Mouse (Mus musculus): ENCODE data around the gene Tenm2. TPM values are rescaled to one million over a fixed set of nuclear protein-coding genes. Genes with fewer than 3 reads are reported as not detected.

Gene Tenm2
- total and polyA plus RNA-seq, 3 experiments: 0.08 to 0.14 (median 0.12) TPM

- WGBS: 59% methylated on average over 6 of the region's 6 CpGs
- no peak for DNase-seq
- H3K79me2 ChIP-seq (replicated peaks; ENCODE audit: control insufficient read depth, insufficient read depth, low read length): no peaks in the 10 kb centered on the region
- H3K27me3 ChIP-seq (ENCODE audit: control insufficient read depth, insufficient read depth, low read length): peaks cover 10% of the 10 kb centered on the region
- no peak overlapping the region for H3K9ac ChIP-seq (ENCODE audit: low read depth, low read length)
- no peak overlapping the region for H3K4me3 ChIP-seq
- no peaks in the 10 kb centered on the region for H3K4me1 ChIP-seq (ENCODE audit: control insufficient read depth, insufficient read depth, low read length)
- intact Hi-C loops (cut with DNase I): no loop called here
- H3K27ac ChIP-seq: no peak overlapping the region
- no peaks in the 10 kb centered on the region for H3K36me3 ChIP-seq (ENCODE audit: control insufficient read depth, insufficient read depth, low read length)
- TF ChIP-seq EP300 (IDR thresholded peaks at IDR 0.05; ENCODE audit: insufficient read depth, low read depth, low read length) (no peak), POLR2A (IDR thresholded peaks at IDR 0.05; ENCODE audit: insufficient read depth, low read depth, low read length) (no peak), CTCF (IDR thresholded peaks at IDR 0.05) (no peak)
These were observed 1259.3 kb downstream of the Tenm2 start for GRCm38 (mm10) chr11:35976482-35976881.

DNA sequence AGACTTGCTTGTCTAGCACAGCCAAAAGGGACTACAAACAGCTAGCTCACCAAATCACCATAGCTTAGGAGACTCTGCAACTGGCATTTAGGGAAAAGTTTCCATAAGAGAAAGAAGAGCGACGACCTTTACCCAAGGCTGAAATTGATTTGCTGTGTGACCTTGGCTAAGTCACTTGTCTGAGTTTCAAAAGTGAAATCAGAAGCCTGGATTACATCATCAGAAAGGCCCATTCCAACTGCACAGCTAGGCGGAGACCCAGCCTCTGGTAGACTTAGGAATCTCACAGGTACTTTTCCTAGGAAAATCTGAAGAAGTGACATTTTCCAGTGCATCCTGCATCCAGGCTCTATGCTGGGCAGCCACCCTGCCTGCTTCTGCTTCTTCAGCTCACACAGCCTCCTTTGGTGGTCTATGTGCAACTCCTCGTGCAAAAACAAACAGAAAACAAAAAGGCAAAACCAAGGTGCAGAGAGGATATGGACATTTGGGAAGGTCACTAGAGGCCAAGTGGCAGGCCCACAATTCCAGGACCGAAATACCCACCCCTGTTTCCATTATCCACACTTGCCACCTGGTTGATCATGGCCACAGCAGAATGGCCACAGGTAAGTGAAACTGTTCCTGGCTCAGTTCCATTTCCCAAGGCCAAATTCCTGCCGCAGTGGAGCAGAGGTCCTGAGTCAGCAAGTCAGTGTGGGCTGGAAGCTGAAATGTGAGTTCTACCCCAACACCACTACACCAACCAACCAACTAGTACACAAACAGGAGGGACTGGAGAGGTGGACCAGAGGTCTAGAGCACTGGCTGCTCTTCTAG lies 1260.9 kb downstream of the Tenm2 start:
- WGBS: 82% methylated on average over 6 of the region's 6 CpGs
- TF ChIP-seq POLR2A (IDR thresholded peaks at IDR 0.05; ENCODE audit: insufficient read depth, low read depth, low read length): no peak
- TF ChIP-seq EP300 (IDR thresholded peaks at IDR 0.05; ENCODE audit: insufficient read depth, low read depth, low read length): no peak
- TF ChIP-seq CTCF (IDR thresholded peaks at IDR 0.05): no peak

DNA sequence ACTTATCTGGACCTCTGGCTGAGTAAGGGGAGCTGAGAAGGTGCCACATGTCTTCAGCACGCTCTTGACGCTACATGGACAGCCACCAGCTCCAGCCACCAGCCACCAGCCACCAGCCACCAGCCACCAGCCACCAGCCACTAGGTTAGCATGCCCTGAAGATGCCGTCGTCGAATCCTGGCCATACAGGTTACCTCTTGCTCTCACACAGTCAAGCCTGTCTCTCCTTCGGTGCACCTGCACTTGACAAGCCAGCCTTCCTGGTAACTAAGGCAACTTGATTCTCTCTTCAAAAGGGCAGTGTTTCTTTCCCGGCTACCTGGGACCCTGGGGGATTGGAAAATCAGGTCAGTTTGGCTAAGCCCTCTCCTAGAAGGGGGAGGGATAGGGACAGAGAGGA lies 1262.6 kb downstream of the Tenm2 start:
- DNase-seq: no peak
- Histone ChIP-seq H3K36me3 (ENCODE audit: control insufficient read depth, insufficient read depth, low read length) (no peaks in the 10 kb centered on the region), H3K4me3 (no peak overlapping the region), H3K4me1 (ENCODE audit: control insufficient read depth, insufficient read depth, low read length) (no peaks in the 10 kb centered on the region), H3K27ac (no peak overlapping the region), H3K27me3 (ENCODE audit: control insufficient read depth, insufficient read depth, low read length) (no peaks in the 10 kb centered on the region), H3K9ac (ENCODE audit: low read depth, low read length) (no peak overlapping the region), H3K79me2 (replicated peaks; ENCODE audit: control insufficient read depth, insufficient read depth, low read length) (no peaks in the 10 kb centered on the region)
- no peak for TF ChIP-seq EP300 (IDR thresholded peaks at IDR 0.05; ENCODE audit: insufficient read depth, low read depth, low read length)
- TF ChIP-seq CTCF (IDR thresholded peaks at IDR 0.05): no peak
- TF ChIP-seq POLR2A (IDR thresholded peaks at IDR 0.05; ENCODE audit: insufficient read depth, low read depth, low read length): no peak
- WGBS: 60% methylated on average over 7 of the region's 7 CpGs
- intact Hi-C loops (cut with DNase I): no loop called here

More for the DNA sequence above, 1260.9 kb downstream of the Tenm2 start:
- H3K9ac ChIP-seq (ENCODE audit: low read depth, low read length): no peak overlapping the region
- peaks cover 5% of the 10 kb centered on the region for H3K27me3 ChIP-seq (ENCODE audit: control insufficient read depth, insufficient read depth, low read length)
- no peaks in the 10 kb centered on the region for H3K36me3 ChIP-seq (ENCODE audit: control insufficient read depth, insufficient read depth, low read length)
- H3K4me1 ChIP-seq (ENCODE audit: control insufficient read depth, insufficient read depth, low read length): no peaks in the 10 kb centered on the region
- no peak overlapping the region for H3K4me3 ChIP-seq
- no peak for DNase-seq
- no peaks in the 10 kb centered on the region for H3K79me2 ChIP-seq (replicated peaks; ENCODE audit: control insufficient read depth, insufficient read depth, low read length)
- intact Hi-C loops (cut with DNase I): no loop called here
- no peak overlapping the region for H3K27ac ChIP-seq

DNA sequence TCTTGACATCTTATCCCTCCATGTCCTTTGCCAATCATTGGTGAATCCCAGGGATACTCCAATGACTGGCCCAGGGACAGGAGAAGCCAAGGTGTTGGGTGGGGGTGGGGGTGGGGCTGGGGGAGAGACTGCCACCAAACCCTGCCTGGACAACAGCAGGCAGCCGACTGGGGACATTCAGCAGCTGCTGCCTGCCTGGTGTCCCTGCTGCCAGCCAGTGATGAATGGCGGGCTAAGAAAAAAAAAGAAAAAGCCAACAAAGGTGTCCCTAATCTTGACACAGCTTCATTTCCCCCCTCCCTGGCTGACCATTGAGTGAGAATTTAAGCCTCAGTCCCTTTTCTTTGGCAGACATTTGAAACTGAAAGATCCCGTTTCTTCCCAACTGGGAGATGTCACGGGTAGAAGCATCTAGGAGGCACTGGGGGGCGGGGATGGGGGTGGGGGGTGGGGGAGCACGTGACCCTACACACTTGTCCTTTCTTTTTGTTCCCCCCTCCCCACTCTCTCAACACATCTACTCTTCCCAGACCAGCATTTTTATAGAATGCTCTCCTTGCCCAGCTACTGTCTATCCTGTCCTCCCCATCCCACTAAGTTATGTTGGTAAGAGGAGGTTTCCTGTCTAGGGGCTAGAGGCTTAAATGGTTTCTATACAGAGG lies 1263.4 kb downstream of the Tenm2 start:
- no peak for TF ChIP-seq CTCF (IDR thresholded peaks at IDR 0.05)
- TF ChIP-seq POLR2A (IDR thresholded peaks at IDR 0.05; ENCODE audit: insufficient read depth, low read depth, low read length): no peak
- no peaks in the 10 kb centered on the region for H3K27me3 ChIP-seq (ENCODE audit: control insufficient read depth, insufficient read depth, low read length)
- intact Hi-C loops (cut with DNase I): no loop called here
- 16% methylated on average over 6 of the region's 6 CpGs for WGBS
- no peaks in the 10 kb centered on the region for H3K79me2 ChIP-seq (replicated peaks; ENCODE audit: control insufficient read depth, insufficient read depth, low read length)
- no peak overlapping the region for H3K27ac ChIP-seq
- no peak overlapping the region for H3K4me3 ChIP-seq
- H3K36me3 ChIP-seq (ENCODE audit: control insufficient read depth, insufficient read depth, low read length): no peaks in the 10 kb centered on the region
- no peak for DNase-seq
- H3K9ac ChIP-seq (ENCODE audit: low read depth, low read length): no peak overlapping the region
- no peaks in the 10 kb centered on the region for H3K4me1 ChIP-seq (ENCODE audit: control insufficient read depth, insufficient read depth, low read length)

DNA sequence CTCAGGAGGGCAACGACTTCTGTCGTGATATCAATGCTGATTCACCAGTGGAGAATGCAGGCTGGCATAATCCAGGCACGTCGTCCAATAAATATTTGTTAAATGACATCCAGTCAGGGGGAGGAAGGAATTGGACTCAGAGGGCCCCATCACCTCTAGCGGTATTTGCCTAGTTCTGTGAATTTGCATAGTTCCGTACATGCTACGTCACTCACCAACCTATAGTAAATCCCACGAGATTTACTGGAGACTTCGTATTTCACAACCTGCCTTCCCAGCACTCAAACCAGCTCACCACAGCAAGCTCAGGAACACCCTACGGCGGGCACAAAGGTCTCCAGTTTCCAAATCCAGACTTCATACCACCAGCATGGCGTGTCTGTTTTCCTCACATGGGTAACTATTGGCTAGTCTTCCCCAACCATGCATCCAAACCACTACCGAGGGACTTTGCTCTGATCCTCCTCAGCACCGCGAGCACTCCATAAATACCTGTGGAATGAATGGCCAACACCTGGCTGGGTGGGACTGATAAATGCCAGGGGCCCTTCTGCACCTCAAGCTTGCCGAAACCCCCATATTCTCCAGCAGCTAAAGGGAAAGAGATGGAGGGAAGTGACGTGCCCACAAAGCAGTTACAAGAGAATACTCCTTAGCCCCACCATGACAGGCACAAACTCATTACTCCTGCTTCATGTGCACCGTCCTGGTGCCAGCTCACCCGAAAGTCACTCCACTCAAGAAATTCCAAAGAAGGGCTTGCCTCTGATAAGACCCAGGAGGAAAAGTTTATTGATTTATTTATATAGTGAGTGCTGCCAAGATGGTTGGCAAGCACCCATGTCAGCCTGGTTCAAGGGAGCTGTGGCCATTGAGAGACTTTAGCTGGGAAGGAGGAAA lies 1264.7 kb downstream of the Tenm2 start:
- no peaks in the 10 kb centered on the region for H3K79me2 ChIP-seq (replicated peaks; ENCODE audit: control insufficient read depth, insufficient read depth, low read length)
- TF ChIP-seq CTCF (IDR thresholded peaks at IDR 0.05): no peak
- no peak for TF ChIP-seq EP300 (IDR thresholded peaks at IDR 0.05; ENCODE audit: insufficient read depth, low read depth, low read length)
- no peak for TF ChIP-seq POLR2A (IDR thresholded peaks at IDR 0.05; ENCODE audit: insufficient read depth, low read depth, low read length)
- H3K9ac ChIP-seq (ENCODE audit: low read depth, low read length): no peak overlapping the region
- no peaks in the 10 kb centered on the region for H3K27me3 ChIP-seq (ENCODE audit: control insufficient read depth, insufficient read depth, low read length)
- intact Hi-C loops (cut with DNase I): no loop called here
- no peak overlapping the region for H3K27ac ChIP-seq
- no peak for DNase-seq
- H3K4me3 ChIP-seq: no peak overlapping the region
- WGBS: 72% methylated on average over 19 of the region's 19 CpGs
- no peaks in the 10 kb centered on the region for H3K36me3 ChIP-seq (ENCODE audit: control insufficient read depth, insufficient read depth, low read length)
- no peaks in the 10 kb centered on the region for H3K4me1 ChIP-seq (ENCODE audit: control insufficient read depth, insufficient read depth, low read length)
